Mouse (Mus musculus) CD4-positive helper T cell, adult 2 months (primary cell): Measurements from ENCODE around the gene Gm3233.
"Not testable (repeated sequence)": the region's sequence is repeated elsewhere in the genome, so short reads cannot be mapped to it uniquely, and the experiment has no call there.

Experiments used
- DNase-seq: peaks from one replicate; pipeline ENCODE4 v3.0.0-alpha.2; 2012; ENCODE audit warnings: low read depth, missing footprints, low spot score

Gm3233 gene

GRCm38 (mm10) chr10:77729241-77729640 lies 30.2 kb downstream of the Gm3233 start:
- peak; percentile 8 for DNase-seq

GRCm38 (mm10) chr10:77728280-77728679 lies 31.2 kb downstream of the Gm3233 start:
- no peak for DNase-seq

DNA sequence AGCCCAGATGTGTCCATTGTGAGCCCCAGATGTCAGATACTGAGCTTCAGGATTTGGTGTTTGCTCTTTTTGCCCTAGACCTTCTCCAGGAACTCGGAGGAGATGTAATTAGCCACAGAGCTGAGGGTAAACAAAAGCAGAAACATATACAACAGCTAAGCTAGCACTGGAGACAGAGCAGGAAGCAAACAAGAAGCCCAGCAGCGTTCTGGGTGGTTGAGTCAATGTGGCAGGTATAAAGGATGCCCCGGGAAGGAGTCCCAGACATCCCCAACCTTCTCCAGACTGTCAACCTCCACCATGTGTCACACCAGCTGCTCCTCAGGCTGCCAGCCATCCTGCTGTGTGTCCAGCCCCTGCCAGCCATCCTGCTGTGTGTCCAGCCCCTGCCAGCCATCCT lies 33.3 kb downstream of the Gm3233 start, which contains the start of gene Gm10100:
Gene Gm10100 (plus strand): TSS at position 301 of the 400 bp plus-strand sequence.
- no peak for DNase-seq

GRCm38 (mm10) chr10:77724855-77725254 lies 34.6 kb downstream of the Gm3233 start:
- no peak for DNase-seq

DNA sequence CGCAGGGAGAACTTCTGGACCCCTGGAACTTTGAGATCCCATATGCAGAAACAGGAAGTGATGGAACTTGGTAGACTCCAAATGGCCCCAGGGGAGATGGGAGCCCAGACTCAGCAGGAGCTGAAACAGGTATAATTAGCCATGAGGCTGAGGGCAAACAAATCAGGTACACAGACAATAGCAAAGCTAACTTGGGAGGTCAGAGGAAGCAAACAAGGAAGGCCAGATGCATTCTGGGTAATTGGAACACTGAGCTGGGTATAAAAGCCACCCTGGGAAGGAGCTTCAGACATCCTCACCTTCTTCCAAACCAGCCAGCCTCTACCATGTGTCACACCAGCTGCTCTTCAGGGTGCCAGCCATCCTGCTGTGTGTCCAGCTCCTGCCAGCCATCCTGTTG lies 39.2 kb downstream of the Gm3233 start, which contains the start of gene Krtap12-1:
Gene Krtap12-1 (plus strand): TSS at position 301 of the 400 bp plus-strand sequence.
- not testable (repeated sequence) for DNase-seq

GRCm38 (mm10) chr10:77715507-77715906 lies 44.0 kb downstream of the Gm3233 start, which contains the start of gene Gm10142:
TSS of gene Gm10142 (plus strand) at chr10:77715807.
- DNase-seq, result no peak

DNA sequence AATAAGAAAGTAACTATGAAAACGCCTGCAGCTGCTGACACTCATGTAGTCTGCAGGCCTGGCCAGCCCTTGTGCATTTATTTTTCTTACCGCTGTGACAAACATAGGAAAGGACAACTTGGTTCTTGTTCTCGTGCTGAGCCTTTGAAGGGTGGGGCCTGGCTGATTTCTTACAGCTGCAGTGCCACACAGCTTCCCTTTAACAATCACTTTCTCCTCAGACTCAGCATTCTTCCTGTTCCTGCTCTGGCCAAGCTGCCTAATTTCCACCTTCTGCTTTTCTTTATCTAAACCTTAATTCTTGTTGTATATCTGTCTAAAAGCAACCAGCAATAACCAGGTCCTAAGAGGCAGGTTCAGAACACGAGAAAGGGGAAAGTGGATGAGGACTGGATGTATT lies 45.7 kb downstream of the Gm3233 start:
- no peak for DNase-seq

- not testable (repeated sequence) for DNase-seq
Observed at GRCm38 (mm10) chr10:77711157-77711556, 48.3 kb downstream of the Gm3233 start, which contains the start of gene Gm10024. TSS of gene Gm10024 (plus strand) at chr10:77711457.

GRCm38 (mm10) chr10:77709831-77710230 lies 49.7 kb downstream of the Gm3233 start:
- DNase-seq, result no peak
